Mouse (Mus musculus): ENCODE measurements around the gene Rnf187. TPM values are rescaled to one million over a fixed set of nuclear protein-coding genes. Genes with fewer than 3 reads are reported as not detected.

Gene Rnf187
- total and polyA plus RNA-seq, 3 experiments, result 185 to 195 (median 188) TPM

DNA sequence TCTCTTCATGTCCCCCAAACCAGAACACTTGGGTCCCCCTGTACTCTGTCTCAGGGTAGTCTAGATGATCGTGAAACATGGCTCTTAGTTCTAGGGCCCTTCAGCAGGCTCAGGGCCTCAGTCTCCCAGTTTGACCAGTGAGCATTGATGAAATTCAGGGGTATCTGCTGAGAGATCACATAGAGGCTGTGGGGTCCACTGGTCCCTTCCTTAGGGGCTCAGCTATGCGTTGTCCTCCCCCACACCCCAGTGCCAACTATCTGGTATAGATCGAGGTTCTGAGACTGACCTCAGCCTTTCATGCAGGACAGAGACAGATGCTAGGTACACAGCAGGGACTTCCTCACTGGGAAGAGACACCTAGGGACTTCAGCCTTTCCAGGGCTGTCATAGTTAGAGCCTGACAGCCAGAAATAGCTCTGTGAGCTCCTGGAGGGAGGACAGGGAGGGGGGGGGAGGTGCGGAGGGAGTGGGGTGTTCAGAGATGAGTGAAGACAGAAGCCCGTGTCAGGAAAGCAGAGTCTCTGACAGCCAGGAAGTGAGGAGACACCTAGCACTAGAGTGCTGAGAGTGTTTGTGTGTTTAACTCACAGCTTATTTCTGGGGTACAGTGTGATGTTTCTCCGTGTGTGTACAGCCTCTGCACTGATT is 45.1 kb upstream of the Rnf187 start:
- TF ChIP-seq IRF4 (IDR thresholded peaks at IDR 0.05; ENCODE audit: low read depth, low read length), result no peak
- no peak for TF ChIP-seq JUN (IDR thresholded peaks at IDR 0.05; ENCODE audit: insufficient read depth, low read depth, low read length)
- no peak for TF ChIP-seq NELFE (IDR thresholded peaks at IDR 0.05; ENCODE audit: low read depth, low read length)
- TF ChIP-seq ELF1 (IDR thresholded peaks at IDR 0.05; ENCODE audit: low read depth, low read length), result no peak
- dilution Hi-C loops (cut with MboI; ENCODE audit: extremely low pct_ligation_motif_present, extremely low pct_unique_long_range_greater_than_20kb, low sequenced_read_pairs) (no loop called here), in situ Hi-C loops (cut with MboI; ENCODE audit: low pct_ligation_motif_present, low pct_unique_long_range_greater_than_20kb, low sequenced_read_pairs) (no loop called here)
- no peak overlapping the region for H3K4me2 ChIP-seq (ENCODE audit: insufficient read depth, low read depth, poor library complexity, severe bottlenecking)
- peaks cover 57 to 86% of the 10 kb centered on the region in 2 experiments for H3K36me3 ChIP-seq (replicated peaks in 1 of 2; ENCODE audit: control insufficient read depth in 1 of 2, insufficient read depth in 1 of 2, low read length in 1 of 2)
- H3K9me3 ChIP-seq (replicated peaks; ENCODE audit: low read length), result no peaks in the 10 kb centered on the region
- H3K4me1 ChIP-seq (ENCODE audit: control insufficient read depth in 1 of 2, insufficient read depth in 2 of 2), result peaks cover 23 to 62% of the 10 kb centered on the region in 2 experiments
- no peaks in the 10 kb centered on the region for H3K27me3 ChIP-seq (replicated peaks)
- peaks cover 27% of the 10 kb centered on the region for H3K79me2 ChIP-seq (replicated peaks; ENCODE audit: control insufficient read depth, extremely low read depth, insufficient read depth, poor library complexity, severe bottlenecking)
- no peak overlapping the region for H3K4me3 ChIP-seq (replicated peaks in 1 of 3; ENCODE audit: low read depth in 2 of 3, low read length in 2 of 3, poor library complexity in 1 of 3)
- H3K9ac ChIP-seq (ENCODE audit: insufficient read depth, low read depth), result no peak overlapping the region
- no peak for DNase-seq (ENCODE audit: extremely low read depth)
- H3K27ac ChIP-seq (ENCODE audit: insufficient read depth, low read depth), result no peak overlapping the region

- dilution Hi-C loops (cut with MboI; ENCODE audit: extremely low pct_ligation_motif_present, extremely low pct_unique_long_range_greater_than_20kb, low sequenced_read_pairs), result no loop called here
- TF ChIP-seq ETS1 (conservative IDR thresholded peaks at IDR 0.05; ENCODE audit: low read depth, low read length) (peak; percentile 87), ZKSCAN1 (IDR thresholded peaks at IDR 0.05; ENCODE audit: borderline replicate concordance, low read depth, low read length) (no peak), MXI1 (IDR thresholded peaks at IDR 0.05; ENCODE audit: low read depth, low read length) (peak; percentile 89), IRF4 (IDR thresholded peaks at IDR 0.05; ENCODE audit: low read depth, low read length) (no peak), RAD21 (IDR thresholded peaks at IDR 0.05; ENCODE audit: low read depth, low read length) (no peak), CHD1 (IDR thresholded peaks at IDR 0.05; ENCODE audit: low read depth, low read length) (no peak), ZNF384 (IDR thresholded peaks at IDR 0.05; ENCODE audit: low read depth, low read length) (no peak), MAFK (IDR thresholded peaks at IDR 0.05; ENCODE audit: insufficient replicate concordance, low read length) (peak; percentile 18; the same call in 1 of the 2 replicates), ELF1 (IDR thresholded peaks at IDR 0.05; ENCODE audit: low read depth, low read length) (peak; percentile 45; the same call in 1 of the 2 replicates), ZMIZ1 (IDR thresholded peaks at IDR 0.05; ENCODE audit: low read depth, low read length) (0 out of 2 replicates have a peak, but pooled peaks have one; percentile 31), GABPA (IDR thresholded peaks at IDR 0.05; ENCODE audit: insufficient replicate concordance, low read depth, low read length) (no peak), USF1 (IDR thresholded peaks at IDR 0.05; ENCODE audit: low read depth, low read length) (no peak), MAX (IDR thresholded peaks at IDR 0.05; ENCODE audit: low read length) (peak; percentile 93), EP300 (IDR thresholded peaks at IDR 0.05; ENCODE audit: low read length) (peak; percentile 64), UBTF (IDR thresholded peaks at IDR 0.05; ENCODE audit: low read depth, low read length) (no peak), CHD2 (IDR thresholded peaks at IDR 0.05; ENCODE audit: low read length) (peak; percentile 68), NRF1 (IDR thresholded peaks at IDR 0.05; ENCODE audit: low read depth, low read length) (0 out of 2 replicates have a peak, but pooled peaks have one; percentile 22), BHLHE40 (IDR thresholded peaks at IDR 0.05; ENCODE audit: low read depth, low read length) (peak; percentile 96), MEF2A (IDR thresholded peaks at IDR 0.05; ENCODE audit: borderline replicate concordance, low read depth, low read length) (0 out of 2 replicates have a peak, but pooled peaks have one; percentile 17), MYC (IDR thresholded peaks at IDR 0.05; ENCODE audit: low read depth, low read length) (peak; percentile 95), TCF12 (IDR thresholded peaks at IDR 0.05; ENCODE audit: low read depth, low read length) (peak; percentile 77), SIN3A (IDR thresholded peaks at IDR 0.05; ENCODE audit: low read length) (peak; percentile 93)
- Histone ChIP-seq H3K4me2 (ENCODE audit: insufficient read depth, low read depth, poor library complexity, severe bottlenecking) (peak overlapping the region; percentile 5; the same call in 1 of the 2 replicates), H3K36me3 (replicated peaks in 1 of 2; ENCODE audit: control insufficient read depth in 1 of 2, insufficient read depth in 1 of 2, low read length in 1 of 2) (peaks cover 47 to 74% of the 10 kb centered on the region in 2 experiments), H3K27ac (ENCODE audit: insufficient read depth, low read depth) (peak overlapping the region; percentile 65), H3K79me2 (replicated peaks; ENCODE audit: control insufficient read depth, extremely low read depth, insufficient read depth, poor library complexity, severe bottlenecking) (peaks cover 37% of the 10 kb centered on the region), H3K27me3 (replicated peaks) (no peaks in the 10 kb centered on the region), H3K4me1 (ENCODE audit: control insufficient read depth in 1 of 2, insufficient read depth in 2 of 2) (peaks cover 23 to 61% of the 10 kb centered on the region in 2 experiments), H3K9ac (ENCODE audit: insufficient read depth, low read depth) (no peak overlapping the region), H3K9me3 (replicated peaks; ENCODE audit: low read length) (no peaks in the 10 kb centered on the region), H3K4me3 (replicated peaks in 1 of 3; ENCODE audit: low read depth in 2 of 3, low read length in 2 of 3, poor library complexity in 1 of 3) (peak overlapping the region in 2 of 3 experiments; percentile 2 to 7)
- DNase-seq (ENCODE audit: extremely low read depth), result peak; percentile 92
- in situ Hi-C loops (cut with MboI; ENCODE audit: low pct_ligation_motif_present, low pct_unique_long_range_greater_than_20kb, low sequenced_read_pairs), result no loop called here
Measured at GRCm38 (mm10) chr11:58982471-58983097, 43.9 kb upstream of the Rnf187 start.
